Mouse (Mus musculus) heart, adult 8-10 months (tissue): ENCODE results near the gene Lexm. TPM values are rescaled to one million over a fixed set of nuclear protein-coding genes. Genes with fewer than 3 reads are reported as not detected.

ENCODE experiments used
- DNase-seq: peaks from one replicate; pipeline ENCODE4 v3.0.0; 2022; ENCODE audit warnings: low spot score
- total RNA-seq, 4 experiments: library from RNA; stranded (reverse); gene quantifications; 2 replicates each; pipeline ENCODE4 v1.2.4; 2022

The Lexm gene
- total RNA-seq, 4 experiments from 2014 or later = not detected

GRCm38 (mm10) chr4:106582428-106583153, 34.5 kb downstream of the Lexm start:
- no peak for DNase-seq

GRCm38 (mm10) chr4:106581865-106582204, 35.2 kb downstream of the Lexm start:
- no peak for DNase-seq

GRCm38 (mm10) chr4:106581176-106581864, 35.7 kb downstream of the Lexm start:
- DNase-seq = peak; percentile 30

GRCm38 (mm10) chr4:106577511-106577910, 39.5 kb downstream of the Lexm start:
- DNase-seq = no peak

GRCm38 (mm10) chr4:106575022-106575421, 42.0 kb downstream of the Lexm start:
- DNase-seq = no peak

GRCm38 (mm10) chr4:106571081-106571724, 45.8 kb downstream of the Lexm start:
- no peak for DNase-seq

GRCm38 (mm10) chr4:106569680-106570079, 47.4 kb downstream of the Lexm start:
- DNase-seq = no peak

GRCm38 (mm10) chr4:106564161-106564560, 52.9 kb downstream of the Lexm start:
- no peak for DNase-seq

GRCm38 (mm10) chr4:106562837-106563790, 53.9 kb downstream of the Lexm start:
- DNase-seq = no peak

- no peak for DNase-seq
Observed at GRCm38 (mm10) chr4:106562006-106562405, 55.0 kb downstream of the Lexm start.

GRCm38 (mm10) chr4:106560846-106561781, 55.9 kb downstream of the Lexm start, which contains the start of gene Dhcr24:
Dhcr24 (plus strand) TSS chr4:106561038.
- peak; percentile 71 for DNase-seq

GRCm38 (mm10) chr4:106560213-106560845, 56.7 kb downstream of the Lexm start:
- DNase-seq = no peak

- DNase-seq = no peak
Observed at GRCm38 (mm10) chr4:106559343-106560212, 57.5 kb downstream of the Lexm start.

- DNase-seq = no peak
Observed at GRCm38 (mm10) chr4:106557978-106558377, 59.1 kb downstream of the Lexm start.

- no peak for DNase-seq
Observed at GRCm38 (mm10) chr4:106557262-106557661, 59.8 kb downstream of the Lexm start.

GRCm38 (mm10) chr4:106550516-106551166, 66.4 kb downstream of the Lexm start:
- DNase-seq = no peak

GRCm38 (mm10) chr4:106548113-106548512, 68.9 kb downstream of the Lexm start:
- DNase-seq = no peak

- no peak for DNase-seq
Observed at GRCm38 (mm10) chr4:106546896-106547295, 70.1 kb downstream of the Lexm start.
